Mouse (Mus musculus) G1E-ER4 (cell line): Measurements from ENCODE around the gene Atxn1. TPM values are rescaled to one million over a fixed set of nuclear protein-coding genes. Genes with fewer than 3 reads are reported as not detected.

Source experiments
- GATA1 ChIP-seq: IDR thresholded peaks from one replicate; pipeline ENCODE4 v1.8.0; 2012; ENCODE audit warnings: low read length, inconsistent platforms
- polyA plus RNA-seq: library from polyadenylated mRNA; stranded (reverse); fragments of >175 nt; gene quantifications from 2 replicates; pipeline ENCODE4 v1.2.3, GENCODE M21; 2012

Atxn1 gene
- polyA plus RNA-seq = 5.5 and 5.8 TPM in 2 replicates

DNA sequence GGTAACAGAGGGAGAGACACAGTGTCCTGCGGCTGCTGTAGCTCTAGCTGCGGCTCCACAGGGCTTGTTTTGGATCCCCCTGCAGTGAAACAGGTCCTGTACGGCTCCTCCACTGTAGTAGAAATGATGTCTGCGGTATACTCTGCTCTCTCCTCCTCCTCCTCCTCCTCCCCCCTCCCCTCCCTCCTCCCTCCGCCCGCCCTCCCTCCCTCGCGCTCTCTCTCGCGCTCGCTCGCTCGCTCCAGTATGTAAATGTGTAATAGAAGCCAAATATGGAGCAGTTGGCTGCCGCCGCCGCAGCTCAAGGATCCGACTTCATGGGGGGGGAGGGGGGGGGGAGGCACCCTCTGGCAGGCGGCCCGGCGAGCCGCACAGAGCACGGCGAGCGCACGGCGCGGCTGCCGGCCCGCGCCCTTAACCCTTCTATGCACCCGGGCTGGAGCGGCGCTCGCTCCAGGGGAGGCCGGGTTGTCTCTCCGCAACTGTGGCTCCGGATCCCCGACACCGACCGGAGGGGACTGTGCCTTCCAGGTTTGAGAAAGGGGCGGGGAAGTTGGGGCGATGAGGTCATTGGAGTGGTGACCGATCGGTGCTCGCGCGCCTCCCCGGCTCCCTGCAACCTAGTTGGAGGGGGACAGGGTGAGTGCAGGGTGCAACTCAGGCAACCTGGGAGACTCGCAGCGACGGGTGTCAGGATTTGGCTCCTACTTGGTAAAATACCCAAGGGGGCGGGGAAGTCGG, at the start of gene Atxn1:
TSS of gene Atxn1 (minus strand) at position 156 of the 741 bp plus-strand sequence.
- TF ChIP-seq GATA1 = no peak

- TF ChIP-seq GATA1 = no peak
These were observed 46.4 kb upstream of the Atxn1 start for GRCm38 (mm10) chr13:46011232-46011631.

DNA sequence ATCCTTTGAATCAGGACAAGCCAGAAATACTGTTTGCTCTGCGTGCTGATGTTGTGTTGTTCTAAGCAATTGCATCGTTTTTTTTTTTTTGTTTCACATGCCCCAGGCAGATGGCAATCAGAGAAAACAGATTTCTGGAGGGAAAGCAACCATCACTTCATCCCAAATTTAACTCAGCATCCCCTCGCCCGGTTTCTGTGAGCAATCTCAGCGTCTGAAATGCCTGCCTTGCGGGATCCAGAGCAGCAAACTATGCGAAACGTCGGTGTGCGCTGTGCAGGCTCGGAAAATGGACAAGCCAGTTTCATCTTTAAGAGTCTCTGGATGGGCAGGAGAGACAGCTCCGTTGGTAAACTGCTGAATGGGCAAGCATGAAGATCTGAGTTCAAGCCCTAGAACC, 45.3 kb upstream of the Atxn1 start:
- TF ChIP-seq GATA1 = no peak

DNA sequence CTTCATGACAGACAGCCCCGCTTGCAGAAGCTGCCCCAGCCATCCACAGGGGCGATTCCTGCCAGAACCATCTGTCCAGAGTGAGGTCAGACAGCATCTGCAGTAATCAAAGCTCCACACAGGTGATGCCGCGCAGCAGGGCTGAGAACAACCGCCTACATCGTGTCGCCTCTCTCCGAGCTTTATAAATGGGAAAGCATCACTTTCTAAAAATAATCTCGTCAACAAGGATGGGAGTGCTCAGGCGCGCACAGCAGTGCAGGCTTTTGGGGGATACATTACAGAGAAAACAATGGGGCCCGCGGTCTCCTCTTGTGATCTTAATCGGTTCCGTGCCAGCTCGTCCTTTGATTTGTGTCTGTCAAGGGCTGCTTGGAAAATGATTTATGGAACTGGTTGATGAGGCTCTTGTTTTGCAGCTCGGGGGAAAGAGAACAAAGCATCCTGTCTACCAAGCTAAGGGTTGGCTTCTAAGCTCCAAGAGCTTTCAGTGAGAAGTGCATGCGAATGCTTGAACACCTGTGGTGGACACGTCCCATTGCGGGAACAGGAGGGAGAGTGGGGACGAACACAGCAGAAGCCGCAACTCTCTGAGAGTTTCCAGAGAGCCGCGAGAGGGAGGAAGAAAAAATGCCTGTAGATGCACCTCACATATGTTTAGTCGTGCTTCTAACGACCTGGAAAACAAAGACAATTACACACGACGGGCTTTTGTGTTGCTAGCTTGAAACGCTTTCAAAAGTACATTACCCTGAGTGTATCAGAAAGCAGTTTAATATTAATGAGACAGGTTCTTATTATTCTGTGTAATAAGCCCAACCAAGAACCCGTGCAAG, 44.2 kb upstream of the Atxn1 start:
- no peak for TF ChIP-seq GATA1

DNA sequence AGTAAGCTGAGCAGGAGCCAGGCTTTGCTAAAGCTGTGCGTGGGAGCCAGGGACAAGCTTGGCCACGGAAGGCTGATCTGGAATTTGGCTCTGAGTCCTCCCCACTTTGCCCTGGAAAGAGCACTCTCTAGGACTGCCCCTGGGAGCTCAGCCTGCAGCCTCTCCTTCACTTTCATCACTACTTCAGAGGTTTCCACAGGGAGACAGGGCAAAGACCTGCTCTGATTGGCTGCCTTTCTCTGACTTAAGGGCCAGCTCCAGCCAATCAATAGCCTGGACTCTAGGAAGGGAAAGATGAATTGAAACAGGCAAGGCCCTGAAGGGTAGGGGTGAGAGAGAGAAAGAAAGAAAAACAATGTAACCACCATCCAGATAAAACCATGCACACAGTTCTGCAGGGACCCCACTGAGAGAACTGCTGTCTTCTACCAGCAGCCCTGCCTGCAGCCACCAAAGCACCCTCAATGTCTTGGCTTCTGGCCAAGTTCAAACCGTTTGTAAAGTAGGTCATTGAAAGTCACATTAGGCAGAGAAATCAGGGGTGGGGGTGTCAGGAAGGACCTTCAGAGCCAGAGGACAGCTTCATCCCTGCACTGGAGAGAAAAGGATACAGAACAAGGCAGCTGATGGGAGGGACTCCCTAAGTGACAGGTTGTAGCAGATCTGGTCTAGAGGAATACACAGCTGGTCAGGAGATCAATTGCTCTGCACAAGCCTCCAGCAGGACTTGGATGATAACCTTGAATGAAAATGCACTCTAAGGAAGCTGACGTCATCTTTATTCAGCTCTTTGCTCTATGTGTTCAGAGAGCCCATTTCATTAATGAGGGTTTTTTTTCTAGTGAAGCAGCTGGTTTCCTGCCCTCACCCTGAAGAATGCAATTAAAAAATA, 41.6 kb upstream of the Atxn1 start:
- TF ChIP-seq GATA1 = no peak

DNA sequence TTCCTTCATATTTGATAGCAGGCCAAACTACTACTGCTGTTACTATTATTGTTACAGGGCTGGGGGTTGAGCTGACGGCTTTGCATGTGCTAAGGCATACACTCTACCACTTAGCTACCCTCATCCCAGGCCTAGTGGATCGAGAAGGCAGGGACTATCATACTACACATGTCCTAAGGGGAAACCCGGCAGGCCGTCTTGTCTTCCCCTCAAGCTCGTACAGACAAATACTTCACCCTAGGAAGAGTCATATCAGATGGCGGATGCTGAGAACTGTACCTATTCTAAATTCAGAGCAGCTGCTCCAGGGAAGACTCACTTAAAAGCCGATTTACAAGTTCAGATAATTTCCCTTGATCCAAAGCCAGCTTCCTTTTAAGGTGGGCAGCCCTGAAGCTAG, 40.8 kb upstream of the Atxn1 start:
- no peak for TF ChIP-seq GATA1

GRCm38 (mm10) chr13:46001356-46001755, 36.5 kb upstream of the Atxn1 start:
- no peak for TF ChIP-seq GATA1

GRCm38 (mm10) chr13:45992953-45993352, 28.1 kb upstream of the Atxn1 start:
- no peak for TF ChIP-seq GATA1

DNA sequence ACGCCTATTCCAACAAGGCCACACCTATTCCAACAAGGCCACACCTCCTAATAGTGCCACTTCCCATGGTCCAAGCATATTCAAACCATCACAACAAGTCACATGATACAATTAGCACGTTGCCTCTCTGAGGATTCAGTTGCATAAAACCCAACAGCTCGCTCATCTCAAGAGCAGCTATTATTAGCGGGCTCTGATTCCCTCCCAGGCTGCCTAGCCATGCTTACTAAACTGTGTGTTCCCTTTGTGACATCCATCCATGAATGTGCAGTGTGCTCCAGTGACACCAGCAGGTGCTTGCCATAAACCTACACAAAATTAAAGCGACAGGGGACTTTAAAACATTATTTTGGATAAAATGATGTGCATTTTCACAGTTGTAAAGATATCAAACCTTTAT, 25.7 kb upstream of the Atxn1 start:
- TF ChIP-seq GATA1 = no peak

DNA sequence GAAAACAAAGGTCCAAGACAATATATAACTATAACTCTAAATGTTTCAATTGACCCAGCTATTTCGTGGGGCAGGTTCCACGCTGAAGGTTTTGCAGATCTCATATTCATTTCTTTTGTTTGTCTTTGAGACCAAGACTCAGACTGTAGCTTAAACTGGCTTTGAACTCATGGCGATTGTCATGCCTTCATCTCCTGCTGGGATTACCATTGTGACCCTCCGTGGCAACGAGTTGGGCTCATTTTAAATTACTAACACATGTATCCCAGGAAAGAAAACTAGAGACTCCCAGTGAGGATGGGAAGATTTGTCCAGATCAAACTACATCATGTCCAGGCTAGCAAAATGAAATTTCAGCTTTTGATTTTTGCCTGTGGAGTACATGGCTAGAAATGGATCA, 14.4 kb upstream of the Atxn1 start:
- no peak for TF ChIP-seq GATA1

- no peak for TF ChIP-seq GATA1
These were observed 12.1 kb upstream of the Atxn1 start for GRCm38 (mm10) chr13:45976894-45977293.

- no peak for TF ChIP-seq GATA1
These were observed 9.8 kb upstream of the Atxn1 start for GRCm38 (mm10) chr13:45974651-45975050.

GRCm38 (mm10) chr13:45973972-45974490, 9.2 kb upstream of the Atxn1 start:
- TF ChIP-seq GATA1 = no peak

- no peak for TF ChIP-seq GATA1
These were observed 6.2 kb upstream of the Atxn1 start for GRCm38 (mm10) chr13:45970920-45971536.

- no peak for TF ChIP-seq GATA1
These were observed 3.4 kb upstream of the Atxn1 start for GRCm38 (mm10) chr13:45968206-45968605.
